Mouse (Mus musculus): Measurements from ENCODE around the gene Pdxk. TPM values are rescaled to one million over a fixed set of nuclear protein-coding genes. Genes with fewer than 3 reads are reported as not detected.
A peak's percentile ranks its signal among the peaks of the same experiment; 100 is the strongest.
"Not testable (repeated sequence)": the region's sequence is repeated elsewhere in the genome, so short reads cannot be mapped to it uniquely, and the experiment has no call there.

Gene Pdxk
- 6.9 and 13.2 TPM in 2 replicates for polyA plus RNA-seq (2014; fragmentation: Nextera tagmentation; extraction: Ambion mirVana)

GRCm38 (mm10) chr10:78464792-78465207 lies at the start of gene Pdxk:
Gene Pdxk (minus strand): TSS chr10:78464975.
- peak; percentile 94 for ATAC-seq (ENCODE audit: low FRiP score, low TSS enrichment)
- WGBS: under 1% methylated on average over 33 of the region's 35 CpGs
- no peak within 1 kb of the TSS for H3K27ac ChIP-seq (ENCODE audit: low read depth, low read length)

DNA sequence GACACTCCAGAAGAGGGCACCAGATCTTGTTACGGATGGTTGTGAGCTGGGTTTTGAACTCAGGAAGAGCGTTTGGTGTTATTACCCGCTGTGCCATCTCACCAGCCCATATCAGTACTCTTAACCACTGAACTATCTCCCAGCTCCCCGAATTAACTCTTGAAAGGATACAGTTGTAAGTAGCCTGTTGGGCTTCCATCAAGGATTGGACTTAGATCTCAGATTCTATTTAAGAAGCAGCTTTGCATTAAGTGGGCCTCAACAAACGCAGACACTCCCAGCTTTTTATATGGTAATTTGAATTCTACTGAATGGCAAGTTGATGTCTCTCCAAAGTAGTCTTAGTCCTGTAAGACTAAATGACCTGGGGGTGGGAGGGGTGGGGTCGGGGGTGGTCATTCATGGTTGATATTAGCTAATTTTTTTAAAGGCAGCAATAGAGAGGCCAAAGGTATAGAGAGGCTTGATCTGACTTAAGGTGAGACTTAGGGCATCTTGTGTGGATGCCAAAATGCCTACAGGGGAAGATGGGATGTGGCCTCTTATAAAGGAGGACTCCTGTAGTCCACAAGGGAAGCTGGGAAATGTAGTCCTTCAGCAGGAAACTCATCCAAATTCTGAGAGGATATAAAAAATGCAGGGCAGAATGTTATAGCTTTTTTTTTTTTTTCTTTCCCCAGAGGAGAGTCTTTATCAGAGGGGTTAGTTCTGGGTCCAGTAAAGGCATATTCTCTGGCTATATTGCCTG lies 38.4 kb upstream of the Pdxk start:
- H3K4me1 ChIP-seq (ENCODE audit: control insufficient read depth, insufficient read depth, low read length): no peaks in the 10 kb centered on the region
- H3K27ac ChIP-seq (ENCODE audit: low read depth, low read length): no peak overlapping the region
- no peaks in the 10 kb centered on the region for H3K36me3 ChIP-seq (ENCODE audit: control insufficient read depth, insufficient read depth, low read length)
- H3K4me2 ChIP-seq (replicated peaks; ENCODE audit: low read depth, low read length): no peak overlapping the region
- WGBS: 80% methylated on average over 6 of the region's 6 CpGs
- no peak for ATAC-seq (ENCODE audit: low FRiP score, low TSS enrichment)
- no peak overlapping the region for H3K4me3 ChIP-seq (ENCODE audit: low read length)
- no peaks in the 10 kb centered on the region for H3K27me3 ChIP-seq (ENCODE audit: control insufficient read depth, insufficient read depth, low read length)
- H3K9ac ChIP-seq (ENCODE audit: low read depth, low read length): no peak overlapping the region
- no peaks in the 10 kb centered on the region for H3K9me3 ChIP-seq (ENCODE audit: control insufficient read depth, low read length)

More at GRCm38 (mm10) chr10:78464792-78465207, at the start of gene Pdxk:
- Histone ChIP-seq H3K36me3 (ENCODE audit: control insufficient read depth, insufficient read depth, low read length) (no peaks in the 10 kb centered on the region), H3K4me2 (replicated peaks; ENCODE audit: low read depth, low read length) (peak within 1 kb of the TSS; percentile 99), H3K27me3 (ENCODE audit: control insufficient read depth, insufficient read depth, low read length) (no peaks in the 10 kb centered on the region), H3K4me3 (ENCODE audit: low read length) (peak within 1 kb of the TSS; percentile 68), H3K4me1 (ENCODE audit: control insufficient read depth, insufficient read depth, low read length) (peaks cover 9% of the 10 kb centered on the region), H3K9ac (ENCODE audit: low read depth, low read length) (peak within 1 kb of the TSS; percentile 72), H3K9me3 (ENCODE audit: control insufficient read depth, low read length) (no peaks in the 10 kb centered on the region)

DNA sequence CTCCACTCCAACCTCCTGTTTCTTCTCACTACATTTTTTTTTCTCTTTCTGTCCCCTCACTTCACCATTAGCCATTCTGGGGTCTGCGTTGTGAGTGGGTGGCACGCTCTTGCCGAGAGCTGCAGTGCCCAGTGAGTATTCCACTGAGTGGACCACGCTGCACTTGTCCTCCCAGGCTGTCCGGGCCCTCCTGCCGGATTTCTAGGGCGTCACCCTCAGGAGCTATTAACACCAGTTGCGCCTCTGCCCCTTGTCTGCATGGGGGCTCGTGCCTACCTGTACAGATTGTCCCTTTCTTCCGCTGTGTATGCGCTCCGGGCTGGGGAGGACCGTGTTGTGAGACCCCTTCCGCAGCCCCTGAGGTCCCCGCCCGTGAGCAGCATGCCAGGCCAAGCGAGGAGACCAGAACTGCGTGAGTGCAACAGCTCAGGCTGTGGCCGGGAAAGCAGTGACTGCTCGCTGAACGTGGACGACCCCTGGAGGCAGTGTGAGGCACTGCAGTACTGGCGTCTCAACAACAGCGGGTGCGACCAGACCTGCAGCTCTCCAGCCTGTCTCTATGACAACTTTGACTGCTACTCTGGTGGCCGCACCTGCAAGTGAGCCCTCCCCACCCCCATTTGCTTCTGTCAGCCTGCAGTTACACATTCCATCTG lies 22.8 kb upstream of the Pdxk start:
- Histone ChIP-seq H3K4me2 (replicated peaks; ENCODE audit: low read depth, low read length) (peak overlapping the region; percentile 58), H3K9ac (ENCODE audit: low read depth, low read length) (0 out of 2 replicates have a peak overlapping the region, but pooled peaks have one; percentile 37), H3K27me3 (ENCODE audit: control insufficient read depth, insufficient read depth, low read length) (0 out of 2 replicates have a peak, but pooled peaks cover 10% of the 10 kb centered on the region), H3K9me3 (ENCODE audit: control insufficient read depth, low read length) (no peaks in the 10 kb centered on the region; the same call in 1 of the 2 replicates), H3K4me3 (ENCODE audit: low read length) (peak overlapping the region; percentile 27; the same call in 1 of the 2 replicates), H3K4me1 (ENCODE audit: control insufficient read depth, insufficient read depth, low read length) (0 out of 2 replicates have a peak, but pooled peaks cover 3% of the 10 kb centered on the region), H3K27ac (ENCODE audit: low read depth, low read length) (no peak overlapping the region), H3K36me3 (ENCODE audit: control insufficient read depth, insufficient read depth, low read length) (no peaks in the 10 kb centered on the region)
- ATAC-seq (ENCODE audit: low FRiP score, low TSS enrichment): peak; percentile 90
- 9% methylated on average over 26 of the region's 26 CpGs for WGBS

DNA sequence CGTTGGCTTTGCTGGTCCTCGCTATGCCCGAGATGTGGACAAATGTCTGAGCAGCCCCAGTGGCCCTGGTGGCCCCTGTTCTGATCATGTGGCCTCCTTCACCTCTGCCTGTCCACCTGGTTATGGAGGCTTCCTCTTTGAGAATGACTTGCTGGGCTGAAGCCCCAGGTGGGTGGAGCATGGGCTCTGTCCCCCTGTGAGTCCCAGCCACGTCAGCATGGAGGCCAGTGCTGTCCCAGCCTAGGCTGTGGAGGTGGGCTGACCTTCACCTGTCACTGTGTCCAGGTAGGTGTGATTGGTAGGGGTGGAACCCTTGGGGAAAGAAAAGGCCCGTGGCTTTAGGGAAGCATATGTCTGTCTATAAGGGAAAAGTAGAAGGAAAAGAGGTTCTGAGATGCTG lies 22.1 kb upstream of the Pdxk start:
- H3K9ac ChIP-seq (ENCODE audit: low read depth, low read length): no peak overlapping the region
- H3K27ac ChIP-seq (ENCODE audit: low read depth, low read length): no peak overlapping the region
- no peak overlapping the region for H3K4me3 ChIP-seq (ENCODE audit: low read length)
- 0 out of 2 replicates have a peak, but pooled peaks cover 3% of the 10 kb centered on the region for H3K4me1 ChIP-seq (ENCODE audit: control insufficient read depth, insufficient read depth, low read length)
- H3K4me2 ChIP-seq (replicated peaks; ENCODE audit: low read depth, low read length): no peak overlapping the region
- no peaks in the 10 kb centered on the region for H3K36me3 ChIP-seq (ENCODE audit: control insufficient read depth, insufficient read depth, low read length)
- ATAC-seq (ENCODE audit: low FRiP score, low TSS enrichment): no peak
- 66% methylated on average over 5 of the region's 5 CpGs for WGBS
- H3K9me3 ChIP-seq (ENCODE audit: control insufficient read depth, low read length): no peaks in the 10 kb centered on the region; the same call in 1 of the 2 replicates
- H3K27me3 ChIP-seq (ENCODE audit: control insufficient read depth, insufficient read depth, low read length): 0 out of 2 replicates have a peak, but pooled peaks cover 10% of the 10 kb centered on the region

DNA sequence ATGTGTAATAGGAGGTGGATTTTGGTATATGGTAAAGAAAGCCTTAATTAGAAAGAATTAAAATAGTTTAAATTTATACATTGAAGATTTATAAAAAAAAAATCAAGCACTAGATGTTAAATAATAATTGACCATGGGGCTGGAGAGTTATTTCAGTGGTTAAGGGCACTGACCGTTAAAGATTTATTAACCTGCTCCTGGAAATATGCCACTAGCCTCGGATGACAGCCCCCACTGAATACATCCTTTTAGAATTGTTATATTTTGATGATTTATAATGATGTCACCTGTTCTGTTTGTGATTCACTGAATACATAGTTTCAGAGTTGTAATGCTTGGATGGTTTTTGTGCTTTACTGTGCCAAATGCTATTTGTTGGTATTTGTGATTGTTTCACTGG lies 20.6 kb upstream of the Pdxk start:
- ATAC-seq (ENCODE audit: low FRiP score, low TSS enrichment); H3K4me1 ChIP-seq (ENCODE audit: control insufficient read depth, insufficient read depth, low read length); H3K9ac ChIP-seq (ENCODE audit: low read depth, low read length); H3K27ac ChIP-seq (ENCODE audit: low read depth, low read length); H3K4me3 ChIP-seq (ENCODE audit: low read length); H3K9me3 ChIP-seq (ENCODE audit: control insufficient read depth, low read length); H3K27me3 ChIP-seq (ENCODE audit: control insufficient read depth, insufficient read depth, low read length); H3K36me3 ChIP-seq (ENCODE audit: control insufficient read depth, insufficient read depth, low read length); H3K4me2 ChIP-seq (replicated peaks; ENCODE audit: low read depth, low read length): not testable (repeated sequence)
- WGBS: 40% methylated on average over 2 of the region's 2 CpGs

DNA sequence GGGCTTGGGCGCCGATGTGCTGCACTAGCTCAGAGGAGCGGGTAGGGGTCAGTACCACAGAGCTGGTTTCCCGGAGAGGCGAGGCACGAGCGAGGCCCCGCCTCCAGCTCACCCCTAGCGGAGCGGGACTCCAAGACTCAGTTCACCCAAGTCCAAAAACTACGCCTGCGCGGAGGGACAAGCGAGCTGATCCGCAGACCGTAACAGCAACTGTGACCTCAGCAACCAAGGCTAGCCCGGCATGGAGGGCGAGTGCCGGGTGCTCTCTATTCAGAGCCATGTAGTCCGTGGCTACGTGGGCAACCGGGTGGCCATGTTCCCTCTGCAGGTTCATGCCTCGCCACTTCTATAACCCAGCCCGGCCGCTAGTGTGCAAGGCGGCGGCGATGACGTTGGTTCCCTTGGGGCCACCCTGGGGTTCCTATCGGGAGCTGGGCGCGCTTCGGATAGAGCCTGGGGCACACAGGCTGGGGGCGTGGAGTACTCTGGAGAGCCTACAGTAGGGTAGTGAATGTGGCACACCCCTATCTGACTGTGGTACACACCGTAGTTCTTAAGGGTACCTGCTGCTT lies 17.2 kb upstream of the Pdxk start:
- 0 out of 2 replicates have a peak, but pooled peaks cover 5% of the 10 kb centered on the region for H3K4me1 ChIP-seq (ENCODE audit: control insufficient read depth, insufficient read depth, low read length)
- H3K27ac ChIP-seq (ENCODE audit: low read depth, low read length): no peak overlapping the region
- peak; percentile 95 for ATAC-seq (ENCODE audit: low FRiP score, low TSS enrichment)
- H3K9me3 ChIP-seq (ENCODE audit: control insufficient read depth, low read length): no peaks in the 10 kb centered on the region
- peak overlapping the region; percentile 90 for H3K4me2 ChIP-seq (replicated peaks; ENCODE audit: low read depth, low read length)
- peak overlapping the region; percentile 56 for H3K9ac ChIP-seq (ENCODE audit: low read depth, low read length)
- H3K4me3 ChIP-seq (ENCODE audit: low read length): peak overlapping the region; percentile 50
- H3K36me3 ChIP-seq (ENCODE audit: control insufficient read depth, insufficient read depth, low read length): no peaks in the 10 kb centered on the region
- 0 out of 2 replicates have a peak, but pooled peaks cover 10% of the 10 kb centered on the region for H3K27me3 ChIP-seq (ENCODE audit: control insufficient read depth, insufficient read depth, low read length)
- WGBS: under 1% methylated on average over 31 of the region's 35 CpGs

DNA sequence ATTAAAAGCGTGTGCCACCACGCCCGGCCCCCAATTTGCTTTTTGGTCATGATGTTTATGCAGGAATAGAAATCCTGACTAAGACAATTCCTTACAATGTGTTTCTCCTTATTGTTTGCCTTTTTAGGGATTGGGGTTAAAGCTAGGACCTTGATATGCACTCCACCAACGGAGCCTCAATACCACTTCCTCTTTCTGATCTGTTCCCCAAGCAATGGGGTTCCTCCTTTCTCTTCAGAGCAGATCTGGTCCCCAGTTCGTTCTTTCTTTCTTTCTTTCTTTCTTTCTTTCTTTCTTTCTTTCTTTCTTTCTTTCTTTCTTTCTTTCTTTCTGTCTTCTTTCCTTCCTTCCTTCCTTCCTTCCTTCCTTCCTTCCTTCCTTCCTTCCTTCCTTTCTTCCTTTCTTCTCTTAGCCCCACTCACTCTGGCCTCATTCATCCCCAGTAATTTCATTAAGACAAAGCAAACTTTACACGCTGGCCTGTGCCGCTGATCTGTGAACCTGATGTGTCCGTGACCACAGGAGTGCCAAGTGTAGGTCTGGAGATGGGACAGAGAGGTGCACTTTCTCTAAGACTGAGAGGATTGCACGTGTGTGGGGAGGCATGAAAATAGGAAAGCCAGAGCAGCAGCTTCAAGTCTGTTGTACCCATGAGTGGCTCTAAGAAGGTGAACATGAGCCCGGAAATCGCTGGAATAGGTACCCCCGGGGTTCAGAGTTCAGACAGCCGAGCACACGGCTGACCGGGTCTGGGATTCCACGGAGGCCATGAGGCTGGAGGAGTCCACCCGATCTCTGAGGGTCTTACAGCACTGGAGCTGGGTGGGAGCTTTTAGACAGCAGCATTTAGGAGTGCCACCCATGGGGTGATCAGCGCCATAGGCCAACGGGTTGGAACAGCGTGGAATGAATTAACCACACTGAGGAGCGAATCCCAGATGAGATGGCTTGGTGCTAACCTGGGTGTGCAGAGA lies 16.5 kb upstream of the Pdxk start:
- H3K4me1 ChIP-seq (ENCODE audit: control insufficient read depth, insufficient read depth, low read length): 0 out of 2 replicates have a peak, but pooled peaks cover 5% of the 10 kb centered on the region
- ATAC-seq (ENCODE audit: low FRiP score, low TSS enrichment): no peak; the same call in 1 of the 2 replicates
- peak overlapping the region; percentile 50 for H3K4me3 ChIP-seq (ENCODE audit: low read length)
- no peaks in the 10 kb centered on the region for H3K9me3 ChIP-seq (ENCODE audit: control insufficient read depth, low read length)
- H3K27me3 ChIP-seq (ENCODE audit: control insufficient read depth, insufficient read depth, low read length): 0 out of 2 replicates have a peak, but pooled peaks cover 10% of the 10 kb centered on the region
- no peaks in the 10 kb centered on the region for H3K36me3 ChIP-seq (ENCODE audit: control insufficient read depth, insufficient read depth, low read length)
- H3K4me2 ChIP-seq (replicated peaks; ENCODE audit: low read depth, low read length): peak overlapping the region; percentile 90
- no peak overlapping the region for H3K27ac ChIP-seq (ENCODE audit: low read depth, low read length)
- H3K9ac ChIP-seq (ENCODE audit: low read depth, low read length): peak overlapping the region; percentile 56
- WGBS: 31% methylated on average over 21 of the region's 21 CpGs

DNA sequence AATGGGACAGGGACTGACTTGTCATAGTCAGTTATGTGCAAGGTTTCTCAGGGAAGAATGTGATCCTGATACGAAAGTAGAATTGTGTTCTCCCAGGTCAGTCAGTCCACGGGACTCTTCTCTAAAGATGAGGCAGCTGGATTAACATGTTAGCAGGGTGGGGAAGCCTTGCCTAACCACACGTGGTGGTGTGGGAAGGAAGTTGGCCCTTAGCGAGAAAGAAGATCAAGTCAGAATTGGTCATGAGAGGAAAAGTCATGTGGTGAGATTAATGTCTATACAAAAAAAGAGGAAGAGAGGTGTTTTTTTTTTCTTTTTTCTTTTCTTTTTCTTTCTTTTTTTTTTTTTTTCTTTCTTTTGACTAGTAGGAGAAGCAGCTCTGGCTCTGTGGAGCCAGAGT lies 12.0 kb upstream of the Pdxk start:
- WGBS: 74% methylated on average over 4 of the region's 4 CpGs
- no peak overlapping the region for H3K4me3 ChIP-seq (ENCODE audit: low read length)
- no peak for ATAC-seq (ENCODE audit: low FRiP score, low TSS enrichment)
- H3K9me3 ChIP-seq (ENCODE audit: control insufficient read depth, low read length): no peaks in the 10 kb centered on the region
- no peaks in the 10 kb centered on the region for H3K27me3 ChIP-seq (ENCODE audit: control insufficient read depth, insufficient read depth, low read length)
- H3K4me1 ChIP-seq (ENCODE audit: control insufficient read depth, insufficient read depth, low read length): 0 out of 2 replicates have a peak, but pooled peaks cover 5% of the 10 kb centered on the region
- no peak overlapping the region for H3K9ac ChIP-seq (ENCODE audit: low read depth, low read length)
- H3K27ac ChIP-seq (ENCODE audit: low read depth, low read length): no peak overlapping the region
- no peak overlapping the region for H3K4me2 ChIP-seq (replicated peaks; ENCODE audit: low read depth, low read length)
- no peaks in the 10 kb centered on the region for H3K36me3 ChIP-seq (ENCODE audit: control insufficient read depth, insufficient read depth, low read length)
